Mouse (Mus musculus): ENCODE measurements around the gene Wdr25.

The Wdr25 gene

DNA sequence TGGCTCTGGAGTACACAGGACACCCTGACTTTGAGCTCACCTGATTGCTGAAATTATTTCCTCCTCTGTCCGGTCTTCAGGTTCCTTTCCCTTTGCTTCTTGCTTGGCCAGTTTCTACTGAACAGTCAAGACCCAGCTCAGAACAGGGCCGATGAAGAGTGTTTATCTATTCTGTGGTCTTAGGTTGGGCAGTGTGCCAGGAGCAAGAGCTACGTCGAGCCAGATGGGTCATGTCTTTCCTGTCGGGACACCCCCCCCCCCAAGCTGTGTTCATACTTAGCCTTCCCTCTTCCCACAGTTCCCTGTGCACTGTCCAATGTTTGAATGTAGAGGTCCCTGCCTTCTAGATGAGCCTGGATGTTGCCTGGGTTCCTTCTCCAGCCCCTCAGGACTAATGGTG, 7.9 kb downstream of the Wdr25 start:
- no peak for DNase-seq

DNA sequence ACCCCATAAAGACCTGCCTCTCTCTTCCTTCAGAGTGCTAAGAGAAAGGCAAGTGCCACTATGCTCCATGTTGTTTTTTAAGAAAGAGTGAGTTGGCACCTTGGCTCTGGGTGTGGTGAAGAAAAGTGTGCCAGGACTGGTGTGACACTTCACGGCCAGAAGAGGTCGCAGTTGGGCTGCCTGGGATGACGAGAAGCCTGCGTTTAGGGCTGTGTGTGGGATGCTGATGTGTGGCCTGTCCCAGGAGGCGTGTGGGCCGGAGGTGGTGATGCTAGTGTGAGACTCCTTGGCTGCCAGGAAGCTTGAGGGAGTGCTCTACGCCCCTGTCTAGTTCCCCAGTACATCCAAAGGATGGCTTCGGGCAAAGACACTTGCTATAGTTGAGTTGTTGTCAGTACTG, 9.5 kb downstream of the Wdr25 start:
- peak; percentile 64 for DNase-seq

- peak; percentile 38 to 47 for DNase-seq
Measured at GRCm38 (mm10) chr12:108903600-108904275, 10.3 kb downstream of the Wdr25 start.

- no peak for DNase-seq
Measured at GRCm38 (mm10) chr12:108904276-108904653, 10.8 kb downstream of the Wdr25 start.

GRCm38 (mm10) chr12:108905620-108906302, 12.3 kb downstream of the Wdr25 start:
- DNase-seq: no peak

DNA sequence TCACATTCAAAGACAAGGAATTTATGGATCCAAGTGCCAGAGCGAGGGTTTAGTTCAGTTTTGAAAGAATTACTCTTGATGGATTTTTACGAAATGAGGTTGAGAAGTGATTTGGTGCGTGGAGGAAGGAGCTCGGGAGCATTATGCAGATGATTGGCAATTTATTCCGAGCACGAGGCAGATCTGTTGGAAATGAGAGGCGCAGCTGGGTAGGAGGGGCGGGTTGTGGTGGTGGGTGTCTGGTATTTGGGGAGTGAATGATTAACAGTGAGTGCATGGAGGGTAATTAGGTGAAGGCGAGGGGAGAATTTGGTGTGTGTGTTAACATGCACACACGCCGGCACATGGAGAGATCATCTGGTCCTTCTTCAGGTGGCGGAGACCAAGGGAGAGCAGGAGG, 13.0 kb downstream of the Wdr25 start:
- DNase-seq: no peak

DNA sequence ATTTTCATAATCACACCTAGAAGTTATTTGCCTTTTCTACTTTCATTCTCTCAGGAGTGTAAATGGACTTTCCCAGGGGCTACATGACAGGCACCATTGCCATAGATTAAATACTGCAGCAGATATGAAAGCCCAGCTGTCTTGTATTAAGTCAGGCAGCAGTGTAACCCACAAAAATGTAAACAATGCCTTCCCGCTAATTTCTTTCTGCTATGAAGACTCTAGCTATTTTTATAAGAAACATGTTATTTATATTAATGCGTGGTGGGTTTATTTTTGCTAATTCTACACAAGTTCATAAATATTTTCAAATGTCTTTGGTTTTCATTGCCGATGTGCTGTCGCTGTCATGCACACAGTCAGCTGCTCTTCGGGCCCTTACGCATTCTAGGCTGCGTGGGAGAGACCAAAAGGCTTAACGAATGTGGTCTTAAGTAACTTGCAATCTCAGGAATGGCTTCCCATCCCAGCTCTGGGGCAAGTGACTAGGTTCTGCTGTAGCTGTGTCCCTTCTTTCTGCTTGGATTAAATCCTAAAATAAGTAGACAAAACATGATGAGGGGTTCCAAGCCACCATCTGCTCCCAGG, 16.5 kb downstream of the Wdr25 start:
- no peak for DNase-seq

DNA sequence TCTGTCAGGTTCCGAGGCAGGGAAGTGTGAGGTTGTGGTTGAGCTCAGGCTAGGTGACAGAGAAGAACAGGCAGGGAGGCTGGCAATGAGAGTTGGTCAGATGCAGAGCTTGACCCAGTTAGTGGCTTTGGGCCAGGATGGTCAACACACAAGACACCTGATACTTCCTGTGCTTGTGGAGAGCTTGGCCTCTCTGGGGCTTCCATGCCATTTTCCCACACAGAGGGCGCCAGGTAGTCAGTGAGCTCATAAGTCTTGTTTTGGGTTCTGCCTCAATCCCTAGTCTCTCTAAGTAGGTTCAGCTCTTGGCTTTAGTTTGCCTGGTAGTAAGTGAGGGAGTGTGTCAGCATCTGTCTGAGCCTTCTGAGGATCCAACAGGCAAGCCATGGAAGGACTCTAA, 19.0 kb downstream of the Wdr25 start:
- no peak for DNase-seq

GRCm38 (mm10) chr12:108914198-108914597, 20.8 kb downstream of the Wdr25 start:
- no peak for DNase-seq

- DNase-seq: no peak
Measured at GRCm38 (mm10) chr12:108914709-108915340, 21.4 kb downstream of the Wdr25 start.

GRCm38 (mm10) chr12:108915893-108916292, 22.5 kb downstream of the Wdr25 start:
- no peak for DNase-seq

GRCm38 (mm10) chr12:108916447-108917042, 23.1 kb downstream of the Wdr25 start:
- no peak for DNase-seq

- no peak for DNase-seq
Measured at GRCm38 (mm10) chr12:108917509-108917908, 24.1 kb downstream of the Wdr25 start.

GRCm38 (mm10) chr12:108918753-108919152, 25.3 kb downstream of the Wdr25 start:
- no peak for DNase-seq

- no peak for DNase-seq
Measured at GRCm38 (mm10) chr12:108926606-108927111, 33.2 kb downstream of the Wdr25 start.

DNA sequence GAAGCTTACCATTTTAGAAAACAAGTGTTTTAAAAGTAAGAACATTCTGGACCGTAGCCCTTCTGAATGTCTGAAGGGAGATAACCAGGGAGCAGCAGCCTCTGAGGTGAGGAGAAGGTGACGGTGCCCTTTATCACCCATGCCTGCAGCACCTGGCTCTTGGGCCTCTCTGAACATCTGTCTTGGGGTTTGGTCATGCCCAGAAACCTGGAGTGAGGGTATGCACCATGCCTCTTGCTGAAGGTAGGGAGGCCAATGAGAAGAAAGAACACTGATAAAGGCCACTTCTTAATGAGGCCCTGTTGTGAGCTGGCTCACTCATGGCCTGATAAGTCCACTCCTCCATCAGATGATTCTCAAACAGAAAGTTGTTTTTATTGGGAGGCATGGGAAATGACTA, 34.8 kb downstream of the Wdr25 start:
- DNase-seq: no peak

- no peak for DNase-seq
Measured at GRCm38 (mm10) chr12:108929475-108929874, 36.0 kb downstream of the Wdr25 start.

- no peak for DNase-seq
Measured at GRCm38 (mm10) chr12:108931341-108932053, 38.1 kb downstream of the Wdr25 start.

- no peak for DNase-seq
Measured at GRCm38 (mm10) chr12:108932113-108932512, 38.7 kb downstream of the Wdr25 start.

DNA sequence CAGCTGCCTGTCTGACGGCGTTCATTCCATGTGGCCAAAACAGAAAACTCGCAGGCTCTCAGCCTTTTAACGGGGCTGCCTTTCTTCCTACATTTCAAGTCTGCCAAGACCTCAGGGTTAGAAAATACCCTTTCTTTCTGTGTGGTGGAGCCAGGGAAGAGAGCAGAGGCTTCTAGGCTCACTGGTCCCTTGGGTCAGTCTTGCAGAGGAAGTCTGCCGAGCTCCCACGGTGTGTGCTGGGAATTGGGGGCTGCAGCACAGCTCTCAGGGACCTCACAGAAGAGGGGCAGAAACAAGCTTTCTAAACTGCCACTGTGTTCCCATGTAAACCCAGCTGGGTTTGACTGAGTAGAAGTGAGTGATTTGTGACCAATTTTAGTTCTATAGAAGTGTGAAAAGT, 40.8 kb downstream of the Wdr25 start:
- DNase-seq: no peak

DNA sequence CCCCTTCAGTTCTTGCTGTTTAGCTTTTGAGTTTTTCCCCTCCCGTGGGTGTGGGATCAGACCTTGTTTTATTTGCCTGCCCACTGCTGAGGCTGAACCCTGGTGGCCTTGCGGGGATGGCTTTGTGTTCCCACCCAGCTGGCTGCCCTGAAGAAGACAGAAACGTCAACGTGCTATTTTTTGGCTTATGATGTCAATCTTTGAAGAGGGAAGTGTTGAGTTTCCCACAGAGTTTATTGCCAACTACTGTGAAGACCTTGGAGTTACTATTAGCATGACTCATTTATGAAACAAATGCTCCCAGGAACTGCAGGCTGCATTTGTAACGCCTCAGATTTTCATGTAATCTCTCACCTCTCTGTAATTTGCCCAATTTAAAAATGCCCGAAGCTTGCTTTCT, 43.4 kb downstream of the Wdr25 start:
- no peak for DNase-seq

DNA sequence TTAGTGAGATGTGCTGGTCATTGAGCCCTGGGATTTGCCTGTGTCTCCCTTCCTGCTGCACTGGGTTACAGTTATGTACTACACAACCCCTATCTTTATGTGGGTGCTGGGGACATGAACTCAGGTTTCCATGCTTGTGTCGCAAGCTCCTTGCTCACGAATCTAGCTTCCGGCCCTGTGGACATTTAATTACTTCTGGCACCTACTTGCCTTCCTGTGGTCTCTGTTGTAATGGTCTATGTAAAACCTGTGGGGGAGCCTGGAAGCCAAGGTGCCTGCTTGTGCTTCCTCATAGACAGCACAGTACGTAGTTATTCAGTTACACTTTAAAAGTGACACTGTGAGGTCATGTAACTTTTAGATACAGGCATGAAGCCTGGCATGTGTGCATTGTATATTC, 44.1 kb downstream of the Wdr25 start:
- no peak for DNase-seq

DNA sequence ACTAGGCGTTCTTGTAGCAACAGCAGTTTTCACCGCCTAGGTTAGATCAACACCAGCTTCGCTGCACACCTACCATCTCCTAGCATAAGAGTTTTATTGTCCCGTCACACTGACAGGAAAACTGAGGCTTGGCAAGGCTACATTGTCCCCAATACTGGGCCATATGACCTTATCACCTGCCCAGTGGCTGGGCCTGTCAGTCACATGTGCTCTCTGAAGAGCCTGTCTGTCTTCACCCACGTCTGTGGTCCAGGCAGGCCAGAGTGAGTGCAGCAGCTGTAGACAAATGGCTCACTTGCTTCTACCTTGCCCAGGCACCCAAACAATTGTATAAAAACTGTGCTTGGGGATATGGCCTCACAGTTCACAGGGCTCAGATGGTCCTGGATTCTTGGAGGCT, 45.4 kb downstream of the Wdr25 start:
- no peak for DNase-seq

All from B cell, adult 2 months (primary cell).